Mouse (Mus musculus) stomach, embryonic 16.5 days (tissue): ENCODE data around the gene Sult2b1. TPM values are rescaled to one million over a fixed set of nuclear protein-coding genes. Genes with fewer than 3 reads are reported as not detected.
A peak's percentile ranks its signal among the peaks of the same experiment; 100 is the strongest.

ENCODE experiments used
- ATAC-seq: fragments of 200-750 bp; cut with Nextera tagmentation; 2 replicates; pipeline ENCODE4 v1.8.0; 2017; ENCODE audit warnings: moderate number of reproducible peaks, moderate TSS enrichment; ENCODE audit not compliant: insufficient read depth, low FRiP score
- H3K27ac ChIP-seq: fragments of 300-500 bp; sonication (generic); 2 replicates; pipeline ENCODE4 v1.5.1; 2014; ENCODE audit warnings: low read length
- H3K27me3 ChIP-seq: fragments of 300-500 bp; sonication (generic); 2 replicates; pipeline ENCODE4 v1.6.1; 2014; ENCODE audit warnings: low read length, control low read depth, mixed read lengths; ENCODE audit not compliant: control insufficient read depth, insufficient read depth
- H3K36me3 ChIP-seq: fragments of 300-500 bp; sonication (generic); 2 replicates; pipeline ENCODE4 v1.6.1; 2014; ENCODE audit warnings: low read length; ENCODE audit not compliant: control insufficient read depth, insufficient read depth
- H3K4me1 ChIP-seq: fragments of 300-500 bp; sonication (generic); 2 replicates; pipeline ENCODE4 v1.6.1; 2014; ENCODE audit warnings: low read length, control low read depth, mixed read lengths; ENCODE audit not compliant: control insufficient read depth, insufficient read depth
- H3K4me2 ChIP-seq: fragments of 300-500 bp; sonication (generic); 2 replicates; pipeline ENCODE4 v1.6.1; 2014; ENCODE audit warnings: low read depth, low read length, mixed read lengths
- H3K4me3 ChIP-seq: fragments of 300-500 bp; sonication (generic); replicated peaks from 2 replicates; pipeline ENCODE4 v1.5.1; 2014; ENCODE audit warnings: mild to moderate bottlenecking, low read length
- H3K9ac ChIP-seq: fragments of 300-500 bp; sonication (generic); 2 replicates; pipeline ENCODE4 v1.6.1; 2014; ENCODE audit warnings: low read length
- H3K9me3 ChIP-seq: fragments of 300-500 bp; sonication (generic); replicated peaks from 2 replicates; pipeline ENCODE4 v1.6.1; 2016; ENCODE audit warnings: low read length, control low read depth; ENCODE audit not compliant: control insufficient read depth
- WGBS: fragments of 180-500 bp; shearing (Covaris S2); extraction: QIAGEN DNeasy Blood & Tissue Kit; methylation state at CpG from one replicate; pipeline ENCODE4 v1.1.7; 2014; 5-methylcytosine and 5-hydroxymethylcytosine counted together
- polyA plus RNA-seq: library from polyadenylated mRNA; unstranded; fragments of >200 nt; fragmentation: Nextera tagmentation; extraction: Ambion mirVana; gene quantifications from 2 replicates; pipeline ENCODE4 v1.2.1, GENCODE M21; 2015

Sult2b1 gene
- polyA plus RNA-seq, 1 experiment from 2014 or later = 32.7 TPM

- H3K4me2 ChIP-seq = no peak overlapping the region
- no peaks in the 10 kb centered on the region for H3K9me3 ChIP-seq
- peaks cover 10% of the 10 kb centered on the region for H3K27me3 ChIP-seq
- peaks cover 22% of the 10 kb centered on the region for H3K4me1 ChIP-seq
- no peak overlapping the region for H3K9ac ChIP-seq
- no peak overlapping the region for H3K27ac ChIP-seq
- H3K36me3 ChIP-seq = no peaks in the 10 kb centered on the region
- ATAC-seq = no peak
- WGBS = 52% methylated on average over 6 of the region's 6 CpGs
- no peak overlapping the region for H3K4me3 ChIP-seq
Measured at GRCm38 (mm10) chr7:45796950-45797349, 12.5 kb upstream of the Sult2b1 start.

DNA sequence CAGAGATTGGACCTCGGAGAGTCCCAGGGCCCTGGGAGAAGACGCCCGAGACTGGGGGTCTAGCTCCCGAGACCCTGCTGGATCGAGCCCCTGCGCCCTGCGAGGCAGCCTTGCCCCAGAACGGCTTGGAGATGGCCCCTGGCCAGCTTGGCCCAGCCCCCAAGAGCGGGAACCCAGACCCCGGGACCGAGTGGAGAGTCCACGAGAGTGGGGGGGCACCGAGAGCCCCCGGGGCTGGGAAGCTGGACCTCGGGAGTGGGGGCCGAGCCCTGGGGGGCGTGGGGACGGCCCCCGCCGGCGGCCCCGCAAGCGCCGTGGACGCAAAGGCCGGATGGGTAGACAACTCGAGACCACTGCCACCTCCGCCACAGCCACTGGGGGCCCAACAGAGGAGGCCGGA is 10.5 kb upstream of the Sult2b1 start:
- Histone ChIP-seq H3K9me3 (no peaks in the 10 kb centered on the region), H3K4me1 (peaks cover 14% of the 10 kb centered on the region; the same call in 1 of the 2 replicates), H3K27ac (no peak overlapping the region), H3K4me2 (no peak overlapping the region), H3K27me3 (peaks cover 10% of the 10 kb centered on the region), H3K9ac (no peak overlapping the region), H3K36me3 (no peaks in the 10 kb centered on the region), H3K4me3 (no peak overlapping the region)
- WGBS = 90% methylated on average over 29 of the region's 29 CpGs
- ATAC-seq = no peak

GRCm38 (mm10) chr7:45793969-45794585 is 9.6 kb upstream of the Sult2b1 start:
- Histone ChIP-seq H3K36me3 (0 out of 2 replicates have a peak, but pooled peaks cover 3% of the 10 kb centered on the region), H3K9me3 (no peaks in the 10 kb centered on the region), H3K9ac (no peak overlapping the region), H3K27ac (no peak overlapping the region), H3K4me1 (peaks cover 14% of the 10 kb centered on the region; the same call in 1 of the 2 replicates), H3K27me3 (peaks cover 10% of the 10 kb centered on the region), H3K4me2 (no peak overlapping the region), H3K4me3 (no peak overlapping the region)
- ATAC-seq = no peak
- 85% methylated on average over 41 of the region's 44 CpGs for WGBS

GRCm38 (mm10) chr7:45793240-45793639 is 8.8 kb upstream of the Sult2b1 start:
- no peak overlapping the region for H3K27ac ChIP-seq
- H3K9me3 ChIP-seq = no peaks in the 10 kb centered on the region
- H3K4me2 ChIP-seq = no peak overlapping the region
- H3K4me1 ChIP-seq = peaks cover 11% of the 10 kb centered on the region; the same call in 1 of the 2 replicates
- H3K4me3 ChIP-seq = no peak overlapping the region
- ATAC-seq = no peak
- peaks cover 10% of the 10 kb centered on the region for H3K27me3 ChIP-seq
- H3K36me3 ChIP-seq = 0 out of 2 replicates have a peak, but pooled peaks cover 4% of the 10 kb centered on the region
- 82% methylated on average over 24 of the region's 24 CpGs for WGBS
- no peak overlapping the region for H3K9ac ChIP-seq

GRCm38 (mm10) chr7:45791756-45792490 is 7.5 kb upstream of the Sult2b1 start:
- Histone ChIP-seq H3K9ac (no peak overlapping the region), H3K4me3 (no peak overlapping the region), H3K4me2 (no peak overlapping the region), H3K4me1 (no peaks in the 10 kb centered on the region), H3K27me3 (no peaks in the 10 kb centered on the region), H3K36me3 (0 out of 2 replicates have a peak, but pooled peaks cover 4% of the 10 kb centered on the region), H3K27ac (no peak overlapping the region), H3K9me3 (no peaks in the 10 kb centered on the region)
- 78% methylated on average over 17 of the region's 17 CpGs for WGBS
- no peak for ATAC-seq

GRCm38 (mm10) chr7:45790721-45791120 is 6.3 kb upstream of the Sult2b1 start:
- Histone ChIP-seq H3K9me3 (no peaks in the 10 kb centered on the region), H3K4me1 (peaks cover 1% of the 10 kb centered on the region; the same call in 1 of the 2 replicates), H3K36me3 (0 out of 2 replicates have a peak, but pooled peaks cover 4% of the 10 kb centered on the region), H3K27me3 (no peaks in the 10 kb centered on the region), H3K9ac (no peak overlapping the region), H3K4me3 (no peak overlapping the region), H3K27ac (no peak overlapping the region), H3K4me2 (no peak overlapping the region)
- 52% methylated on average over 6 of the region's 6 CpGs for WGBS
- no peak for ATAC-seq

- H3K4me1 ChIP-seq = peaks cover 22% of the 10 kb centered on the region
- H3K4me2 ChIP-seq = no peak overlapping the region
- no peak overlapping the region for H3K27ac ChIP-seq
- ATAC-seq = no peak
- WGBS = 80% methylated on average over 22 of the region's 22 CpGs
- H3K4me3 ChIP-seq = no peak overlapping the region
- 0 out of 2 replicates have a peak, but pooled peaks cover 4% of the 10 kb centered on the region for H3K36me3 ChIP-seq
- H3K9ac ChIP-seq = no peak overlapping the region
- no peaks in the 10 kb centered on the region for H3K9me3 ChIP-seq
- H3K27me3 ChIP-seq = no peaks in the 10 kb centered on the region; the same call in 1 of the 2 replicates
Measured at GRCm38 (mm10) chr7:45787642-45788041, 3.2 kb upstream of the Sult2b1 start.

- no peaks in the 10 kb centered on the region for H3K9me3 ChIP-seq
- peak; percentile 21; the same call in 1 of the 2 replicates for ATAC-seq
- peak overlapping the region; percentile 52 for H3K4me3 ChIP-seq
- 12% methylated on average over 17 of the region's 17 CpGs for WGBS
- H3K4me1 ChIP-seq = peaks cover 22% of the 10 kb centered on the region
- no peak overlapping the region for H3K27ac ChIP-seq
- no peak overlapping the region; the same call in 1 of the 2 replicates for H3K9ac ChIP-seq
- peaks cover 7% of the 10 kb centered on the region; the same call in 1 of the 2 replicates for H3K27me3 ChIP-seq
- H3K4me2 ChIP-seq = peak overlapping the region; percentile 78
- H3K36me3 ChIP-seq = 0 out of 2 replicates have a peak, but pooled peaks cover 4% of the 10 kb centered on the region
Measured at GRCm38 (mm10) chr7:45786661-45787413, 2.4 kb upstream of the Sult2b1 start.
